Mouse (Mus musculus): Measurements from ENCODE around the gene Gm42674. TPM values are rescaled to one million over a fixed set of nuclear protein-coding genes. Genes with fewer than 3 reads are reported as not detected.

Gene Gm42674
- polyA plus RNA-seq, 1 experiment from 2014 or later = not detected

DNA sequence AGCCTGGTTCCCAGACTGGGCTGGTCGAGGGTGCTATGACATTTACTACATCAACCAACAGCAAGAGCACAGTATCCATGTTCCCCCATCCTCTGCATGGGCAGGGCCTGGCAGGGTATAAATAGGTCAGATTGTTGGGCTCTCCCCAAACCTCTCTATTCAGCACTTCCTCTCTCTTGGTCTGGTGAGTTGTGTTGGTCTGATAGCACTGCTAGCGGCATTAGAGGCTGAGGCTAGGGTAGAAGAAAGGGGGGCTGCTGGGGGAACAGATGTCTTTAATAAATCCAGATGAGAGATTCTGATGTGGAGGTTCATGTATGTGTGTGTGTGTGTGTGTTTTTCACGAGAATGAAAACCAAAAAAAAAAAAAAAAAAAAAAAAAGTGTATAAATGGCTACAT lies 1.9 kb downstream of the Gm42674 start, which contains the start of gene S100a4:
Gene S100a4 (plus strand): TSS at position 149 of the 400 bp plus-strand sequence.
- no peaks in the 10 kb centered on the region for H3K27me3 ChIP-seq (ENCODE audit: low read depth, poor library complexity, severe bottlenecking)
- no peaks in the 10 kb centered on the region for H3K36me3 ChIP-seq
- H3K4me3 ChIP-seq = no peak within 1 kb of the TSS
- H3K9me3 ChIP-seq (replicated peaks) = no peaks in the 10 kb centered on the region
- H3K27ac ChIP-seq = peak within 1 kb of the TSS; percentile 62
- DNase-seq (ENCODE audit: low spot score) = no peak
- 48% methylated on average over 3 of the region's 3 CpGs for WGBS
- H3K4me1 ChIP-seq = peaks cover 39% of the 10 kb centered on the region

GRCm38 (mm10) chr3:90604416-90604815 lies 2.7 kb downstream of the Gm42674 start:
- no peaks in the 10 kb centered on the region for H3K27me3 ChIP-seq (ENCODE audit: low read depth, poor library complexity, severe bottlenecking)
- no peak for DNase-seq (ENCODE audit: low spot score)
- H3K36me3 ChIP-seq = no peaks in the 10 kb centered on the region
- no peaks in the 10 kb centered on the region for H3K9me3 ChIP-seq (replicated peaks)
- H3K27ac ChIP-seq = peak overlapping the region; percentile 62; the same call in 1 of the 2 replicates
- H3K4me3 ChIP-seq = no peak overlapping the region
- peaks cover 39% of the 10 kb centered on the region for H3K4me1 ChIP-seq
- WGBS = 82% methylated on average over 4 of the region's 4 CpGs

- WGBS = 87% methylated on average over 3 of the region's 3 CpGs
- H3K4me1 ChIP-seq = peaks cover 35% of the 10 kb centered on the region
Observed at GRCm38 (mm10) chr3:90605049-90605448, 3.3 kb downstream of the Gm42674 start.

GRCm38 (mm10) chr3:90605736-90606135 lies 4.0 kb downstream of the Gm42674 start:
- H3K27ac ChIP-seq = peak overlapping the region; percentile 63

More at GRCm38 (mm10) chr3:90605049-90605448, 3.3 kb downstream of the Gm42674 start:
- H3K36me3 ChIP-seq = no peaks in the 10 kb centered on the region
- H3K27me3 ChIP-seq (ENCODE audit: low read depth, poor library complexity, severe bottlenecking) = no peaks in the 10 kb centered on the region
- no peak for DNase-seq (ENCODE audit: low spot score)
- H3K27ac ChIP-seq = peak overlapping the region; percentile 62; the same call in 1 of the 2 replicates
- H3K4me3 ChIP-seq = no peak overlapping the region
- no peaks in the 10 kb centered on the region for H3K9me3 ChIP-seq (replicated peaks)

GRCm38 (mm10) chr3:90606185-90606584 lies 4.5 kb downstream of the Gm42674 start:
- 67% methylated on average over 6 of the region's 6 CpGs for WGBS
- DNase-seq (ENCODE audit: low spot score) = peak; percentile 59
- no peaks in the 10 kb centered on the region for H3K36me3 ChIP-seq
- no peaks in the 10 kb centered on the region for H3K9me3 ChIP-seq (replicated peaks)
- H3K4me1 ChIP-seq = peaks cover 43% of the 10 kb centered on the region
- peak overlapping the region; percentile 63 for H3K27ac ChIP-seq
- H3K27me3 ChIP-seq (ENCODE audit: low read depth, poor library complexity, severe bottlenecking) = no peaks in the 10 kb centered on the region
- no peak overlapping the region for H3K4me3 ChIP-seq

More at GRCm38 (mm10) chr3:90605736-90606135, 4.0 kb downstream of the Gm42674 start:
- no peaks in the 10 kb centered on the region for H3K36me3 ChIP-seq
- WGBS = 81% methylated on average over 2 of the region's 2 CpGs
- peaks cover 39% of the 10 kb centered on the region for H3K4me1 ChIP-seq
- DNase-seq (ENCODE audit: low spot score) = no peak
- H3K4me3 ChIP-seq = no peak overlapping the region
- no peaks in the 10 kb centered on the region for H3K27me3 ChIP-seq (ENCODE audit: low read depth, poor library complexity, severe bottlenecking)
- H3K9me3 ChIP-seq (replicated peaks) = no peaks in the 10 kb centered on the region

- H3K4me1 ChIP-seq = peaks cover 43% of the 10 kb centered on the region
- H3K9me3 ChIP-seq (replicated peaks) = no peaks in the 10 kb centered on the region
- WGBS = 88% methylated on average over 3 of the region's 3 CpGs
- no peaks in the 10 kb centered on the region for H3K27me3 ChIP-seq (ENCODE audit: low read depth, poor library complexity, severe bottlenecking)
- H3K36me3 ChIP-seq = no peaks in the 10 kb centered on the region
- no peak overlapping the region for H3K4me3 ChIP-seq
- H3K27ac ChIP-seq = no peak overlapping the region
- DNase-seq (ENCODE audit: low spot score) = no peak
Observed at GRCm38 (mm10) chr3:90607361-90607760, 5.7 kb downstream of the Gm42674 start.

DNA sequence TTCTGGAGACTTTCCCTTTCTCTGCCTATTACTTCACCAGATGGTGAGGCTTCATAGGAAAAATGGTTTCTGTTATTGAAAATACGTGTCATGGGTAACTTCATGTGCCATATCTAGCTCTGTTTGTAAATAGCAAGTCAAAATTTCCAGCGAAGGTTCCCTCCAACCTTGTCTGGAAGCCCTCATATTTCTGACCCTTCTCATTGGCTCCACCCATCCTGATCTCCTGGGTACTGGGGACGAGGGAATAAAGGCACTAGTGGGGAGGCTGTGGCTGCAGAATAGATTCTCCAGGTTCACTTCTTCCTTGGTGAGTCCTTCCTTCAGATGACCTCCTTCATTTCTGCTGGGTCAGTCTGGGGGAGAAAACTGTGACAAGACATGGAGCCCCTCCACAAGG lies 6.5 kb downstream of the Gm42674 start, which contains the start of gene S100a5:
Gene S100a5 (plus strand): TSS at position 301 of the 400 bp plus-strand sequence.
- Histone ChIP-seq H3K4me1 (peaks cover 49% of the 10 kb centered on the region), H3K36me3 (no peaks in the 10 kb centered on the region), H3K27me3 (ENCODE audit: low read depth, poor library complexity, severe bottlenecking) (peaks cover 2% of the 10 kb centered on the region), H3K27ac (no peak within 1 kb of the TSS), H3K9me3 (replicated peaks) (no peaks in the 10 kb centered on the region), H3K4me3 (no peak within 1 kb of the TSS)
- no peak for DNase-seq (ENCODE audit: low spot score)
- 75% methylated on average over 3 of the region's 3 CpGs for WGBS

- H3K4me3 ChIP-seq = no peak overlapping the region
- H3K9me3 ChIP-seq (replicated peaks) = no peaks in the 10 kb centered on the region
- H3K36me3 ChIP-seq = no peaks in the 10 kb centered on the region
- no peak overlapping the region for H3K27ac ChIP-seq
- H3K4me1 ChIP-seq = peaks cover 45% of the 10 kb centered on the region
- no peak for DNase-seq (ENCODE audit: low spot score)
- H3K27me3 ChIP-seq (ENCODE audit: low read depth, poor library complexity, severe bottlenecking) = peaks cover 10% of the 10 kb centered on the region
Observed at GRCm38 (mm10) chr3:90609102-90609501, 7.4 kb downstream of the Gm42674 start.

- peaks cover 10% of the 10 kb centered on the region for H3K27me3 ChIP-seq (ENCODE audit: low read depth, poor library complexity, severe bottlenecking)
- no peaks in the 10 kb centered on the region for H3K9me3 ChIP-seq (replicated peaks)
- H3K4me3 ChIP-seq = no peak overlapping the region
- WGBS = 84% methylated on average over 3 of the region's 3 CpGs
- H3K27ac ChIP-seq = no peak overlapping the region
- peaks cover 22% of the 10 kb centered on the region for H3K4me1 ChIP-seq
- DNase-seq (ENCODE audit: low spot score) = no peak
- no peaks in the 10 kb centered on the region for H3K36me3 ChIP-seq
Observed at GRCm38 (mm10) chr3:90611494-90611893, 9.8 kb downstream of the Gm42674 start.

GRCm38 (mm10) chr3:90612061-90612460 lies 10.4 kb downstream of the Gm42674 start:
- Histone ChIP-seq H3K27ac (no peak overlapping the region), H3K36me3 (no peaks in the 10 kb centered on the region), H3K27me3 (ENCODE audit: low read depth, poor library complexity, severe bottlenecking) (peaks cover 10% of the 10 kb centered on the region), H3K4me1 (peaks cover 20% of the 10 kb centered on the region), H3K4me3 (no peak overlapping the region), H3K9me3 (replicated peaks) (no peaks in the 10 kb centered on the region)
- DNase-seq (ENCODE audit: low spot score) = no peak
- WGBS = 69% methylated on average over 4 of the region's 4 CpGs

DNA sequence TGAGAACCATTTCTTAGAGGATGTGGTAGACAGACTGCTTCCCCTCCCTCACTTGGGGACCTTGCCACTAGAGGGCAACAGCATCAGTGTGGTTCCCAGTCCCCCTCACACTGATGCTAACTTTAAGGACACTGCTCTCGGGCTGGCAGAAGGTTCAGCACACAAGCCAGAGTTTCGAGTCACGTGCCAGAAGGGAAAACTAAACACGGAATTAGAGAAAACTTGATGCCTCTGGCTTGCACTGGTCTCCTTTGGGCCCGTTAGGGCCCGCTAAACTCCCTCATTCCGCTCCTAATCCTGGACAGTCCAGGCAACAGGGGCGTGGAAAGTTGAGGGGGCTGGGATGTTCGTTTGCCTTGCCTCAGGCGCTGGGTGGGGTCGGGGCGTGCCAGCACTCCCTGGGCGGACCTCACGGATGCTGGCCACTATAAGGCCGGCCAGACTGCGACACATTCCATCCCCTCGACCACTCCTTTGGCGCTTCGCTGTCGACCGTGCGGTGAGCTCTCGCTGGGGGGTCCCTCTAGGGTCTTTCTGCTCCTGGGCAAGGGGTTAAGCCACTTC lies 11.1 kb downstream of the Gm42674 start, which contains the start of gene S100a6:
Gene S100a6 (plus strand): TSS at position 155 of the 564 bp plus-strand sequence.
- H3K4me3 ChIP-seq = peak within 1 kb of the TSS; percentile 51
- DNase-seq (ENCODE audit: low spot score) = peak; percentile 76
- H3K9me3 ChIP-seq (replicated peaks) = no peaks in the 10 kb centered on the region
- peaks cover 20% of the 10 kb centered on the region for H3K4me1 ChIP-seq
- H3K27me3 ChIP-seq (ENCODE audit: low read depth, poor library complexity, severe bottlenecking) = peaks cover 10% of the 10 kb centered on the region
- peak within 1 kb of the TSS; percentile 68 for H3K27ac ChIP-seq
- WGBS = 1% methylated on average over 23 of the region's 23 CpGs
- no peaks in the 10 kb centered on the region for H3K36me3 ChIP-seq

DNA sequence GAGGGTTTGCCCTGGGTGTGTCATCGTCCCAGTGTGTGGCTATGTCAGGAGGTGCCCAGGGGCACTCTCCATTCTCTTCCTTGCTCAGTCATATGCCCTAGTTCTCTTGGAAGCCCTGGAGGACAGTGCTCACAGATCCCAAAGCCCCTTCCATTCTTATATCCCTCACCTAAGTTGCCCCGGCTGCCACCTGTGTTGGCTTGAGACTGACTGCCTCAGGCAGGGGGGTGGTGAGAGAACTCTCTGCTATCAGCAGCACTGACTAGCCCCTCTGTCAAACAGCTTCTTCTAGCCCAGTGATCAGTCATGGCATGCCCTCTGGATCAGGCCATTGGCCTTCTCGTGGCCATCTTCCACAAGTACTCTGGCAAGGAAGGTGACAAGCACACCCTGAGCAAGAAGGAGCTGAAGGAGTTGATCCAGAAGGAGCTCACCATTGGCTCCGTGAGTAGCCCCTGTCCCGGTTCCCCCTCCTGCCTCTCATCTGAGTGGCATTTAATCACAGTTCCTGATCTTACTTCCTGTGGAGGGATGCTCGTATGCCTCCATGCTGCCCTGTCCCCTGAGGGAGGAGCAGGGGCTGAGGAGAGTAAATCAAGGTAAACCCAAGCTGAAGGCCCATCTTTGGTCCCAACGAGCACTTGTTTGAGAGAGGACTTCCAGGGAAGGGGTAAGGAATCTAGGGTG lies 11.9 kb downstream of the Gm42674 start:
- Histone ChIP-seq H3K4me1 (peaks cover 20% of the 10 kb centered on the region), H3K27me3 (ENCODE audit: low read depth, poor library complexity, severe bottlenecking) (peaks cover 10% of the 10 kb centered on the region), H3K27ac (peak overlapping the region; percentile 68; the same call in 1 of the 2 replicates), H3K9me3 (replicated peaks) (no peaks in the 10 kb centered on the region), H3K36me3 (no peaks in the 10 kb centered on the region), H3K4me3 (peak overlapping the region; percentile 51)
- no peak for DNase-seq (ENCODE audit: low spot score)
- 66% methylated on average over 7 of the region's 7 CpGs for WGBS

GRCm38 (mm10) chr3:90614148-90614530 lies 12.4 kb downstream of the Gm42674 start:
- peaks cover 10% of the 10 kb centered on the region for H3K27me3 ChIP-seq (ENCODE audit: low read depth, poor library complexity, severe bottlenecking)
- H3K36me3 ChIP-seq = no peaks in the 10 kb centered on the region
- 87% methylated on average over 6 of the region's 6 CpGs for WGBS
- H3K27ac ChIP-seq = no peak overlapping the region
- H3K4me3 ChIP-seq = no peak overlapping the region
- peaks cover 20% of the 10 kb centered on the region for H3K4me1 ChIP-seq
- DNase-seq (ENCODE audit: low spot score) = no peak
- no peaks in the 10 kb centered on the region for H3K9me3 ChIP-seq (replicated peaks)
